Mouse (Mus musculus): ENCODE results near the gene Tnp2. TPM values are rescaled to one million over a fixed set of nuclear protein-coding genes. Genes with fewer than 3 reads are reported as not detected.
A peak's percentile ranks its signal among the peaks of the same experiment; 100 is the strongest.

Gene Tnp2
- polyA plus RNA-seq, 1 experiment from 2014 or later = not detected

DNA sequence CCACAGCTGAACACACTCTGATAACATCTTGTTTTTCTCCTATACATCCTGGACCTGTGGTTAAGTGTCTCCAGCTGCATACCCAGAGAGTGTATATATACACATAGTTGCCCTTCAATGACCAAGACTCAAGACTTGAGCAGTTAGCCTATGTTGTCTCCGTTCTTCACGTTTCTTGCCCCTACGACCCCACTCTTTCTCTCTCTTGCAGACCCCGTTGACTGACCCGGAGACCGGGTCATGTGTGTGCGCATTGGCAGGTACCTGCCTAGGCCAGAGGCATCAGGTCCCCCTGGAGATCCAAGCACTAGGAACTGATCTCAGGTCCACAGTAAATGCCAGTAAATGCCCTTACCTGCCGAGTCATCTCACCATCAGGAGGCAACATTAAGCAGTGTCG is 38.8 kb upstream of the Tnp2 start:
- WGBS = 87% methylated on average over 9 of the region's 9 CpGs
- H3K4me1 ChIP-seq (ENCODE audit: control insufficient read depth, insufficient read depth, low read length) = no peaks in the 10 kb centered on the region
- no peak for ATAC-seq (ENCODE audit: low read depth)

DNA sequence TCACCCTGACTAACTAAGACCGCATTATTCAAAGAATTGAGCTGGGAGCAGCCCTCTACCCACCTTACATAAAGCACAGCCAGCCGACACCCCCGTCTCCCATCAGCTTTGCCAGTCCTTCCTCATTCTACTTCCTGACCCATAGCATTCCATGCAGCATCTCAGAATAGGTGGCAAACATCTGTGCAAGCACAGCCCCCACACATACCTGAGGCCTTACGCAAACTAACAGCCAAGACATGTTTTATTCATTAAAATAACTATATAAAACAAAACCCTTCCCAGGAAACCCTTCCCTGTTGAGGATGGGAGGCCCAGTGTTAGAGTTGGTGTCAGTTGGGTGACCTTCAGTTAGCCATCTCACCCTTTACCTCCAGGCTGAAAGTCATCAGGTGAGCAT is 37.4 kb upstream of the Tnp2 start:
- H3K36me3 ChIP-seq (ENCODE audit: control insufficient read depth, insufficient read depth, low read length) = no peaks in the 10 kb centered on the region
- H3K9me3 ChIP-seq (ENCODE audit: control insufficient read depth, low read length) = 0 out of 2 replicates have a peak, but pooled peaks cover 3% of the 10 kb centered on the region
- H3K27me3 ChIP-seq (replicated peaks; ENCODE audit: control insufficient read depth, insufficient read depth, low read length) = no peaks in the 10 kb centered on the region
- WGBS = 62% methylated on average over 4 of the region's 4 CpGs
- DNase-seq (ENCODE audit: low spot score) (no peak), ATAC-seq (ENCODE audit: low read depth) (no peak)
- no peak overlapping the region for H3K4me3 ChIP-seq (ENCODE audit: low read depth, low read length)
- H3K27ac ChIP-seq (replicated peaks; ENCODE audit: low read depth, low read length) = no peak overlapping the region
- H3K9ac ChIP-seq (ENCODE audit: low read depth, low read length) = no peak overlapping the region
- H3K4me2 ChIP-seq (ENCODE audit: low read depth, low read length) = no peak overlapping the region
- H3K4me1 ChIP-seq (ENCODE audit: control insufficient read depth, insufficient read depth, low read length) = no peaks in the 10 kb centered on the region

More for the DNA sequence above, 38.8 kb upstream of the Tnp2 start:
- Histone ChIP-seq H3K27ac (replicated peaks; ENCODE audit: low read depth, low read length) (no peak overlapping the region), H3K27me3 (replicated peaks; ENCODE audit: control insufficient read depth, insufficient read depth, low read length) (no peaks in the 10 kb centered on the region), H3K36me3 (ENCODE audit: control insufficient read depth, insufficient read depth, low read length) (no peaks in the 10 kb centered on the region), H3K9me3 (ENCODE audit: control insufficient read depth, low read length) (0 out of 2 replicates have a peak, but pooled peaks cover 3% of the 10 kb centered on the region), H3K4me2 (ENCODE audit: low read depth, low read length) (no peak overlapping the region), H3K4me3 (ENCODE audit: low read depth, low read length) (no peak overlapping the region), H3K9ac (ENCODE audit: low read depth, low read length) (no peak overlapping the region)
- no peak for DNase-seq (ENCODE audit: low spot score)

DNA sequence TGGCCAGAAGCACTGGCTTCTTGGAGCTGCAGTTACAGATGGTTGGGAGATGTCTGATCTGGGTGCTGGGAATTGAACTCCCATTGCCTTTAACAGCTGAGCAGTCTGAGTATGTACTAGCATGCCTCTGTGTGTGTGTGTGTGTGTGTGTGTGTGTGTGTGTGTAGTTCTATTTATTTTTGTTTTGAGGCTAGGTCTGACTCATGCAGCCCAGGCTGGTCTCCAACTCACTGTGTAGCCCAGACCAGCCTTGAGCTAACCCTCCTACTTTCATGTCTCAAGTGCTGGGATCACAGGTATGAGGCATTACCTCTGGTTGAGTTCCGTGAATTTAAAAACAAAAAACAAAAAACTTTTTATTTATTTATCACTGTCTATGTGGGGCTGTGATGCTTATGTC is 36.1 kb upstream of the Tnp2 start:
- no peaks in the 10 kb centered on the region for H3K4me1 ChIP-seq (ENCODE audit: control insufficient read depth, insufficient read depth, low read length)
- H3K27ac ChIP-seq (replicated peaks; ENCODE audit: low read depth, low read length) = no peak overlapping the region
- H3K4me2 ChIP-seq (ENCODE audit: low read depth, low read length) = no peak overlapping the region

DNA sequence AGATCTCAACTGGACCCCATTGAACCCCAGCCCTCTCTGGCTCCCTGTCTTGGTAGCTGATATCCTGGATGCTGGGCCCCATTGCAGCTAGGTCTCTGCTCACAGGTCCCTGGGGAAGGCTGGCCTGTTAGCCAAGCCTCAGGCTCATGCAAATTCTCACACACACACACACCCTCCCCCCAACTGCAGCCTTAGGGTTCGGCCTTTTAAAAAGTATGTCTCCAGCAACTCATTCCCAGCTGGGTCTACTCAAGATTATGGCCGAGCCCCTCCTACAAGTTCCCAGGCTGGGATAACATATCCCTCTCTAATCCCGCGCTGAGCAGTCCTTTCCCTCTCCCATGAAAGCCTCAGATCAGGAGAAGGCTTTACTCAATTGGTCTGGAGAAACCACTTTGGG is 32.9 kb upstream of the Tnp2 start:
- no peak overlapping the region for H3K4me2 ChIP-seq (ENCODE audit: low read depth, low read length)
- no peak overlapping the region for H3K27ac ChIP-seq (replicated peaks; ENCODE audit: low read depth, low read length)
- no peak overlapping the region for H3K4me3 ChIP-seq (ENCODE audit: low read depth, low read length)
- H3K27me3 ChIP-seq (replicated peaks; ENCODE audit: control insufficient read depth, insufficient read depth, low read length) = no peaks in the 10 kb centered on the region
- H3K9ac ChIP-seq (ENCODE audit: low read depth, low read length) = no peak overlapping the region
- 46% methylated on average over 4 of the region's 4 CpGs for WGBS
- H3K36me3 ChIP-seq (ENCODE audit: control insufficient read depth, insufficient read depth, low read length) = no peaks in the 10 kb centered on the region
- DNase-seq (ENCODE audit: low spot score) (no peak), ATAC-seq (ENCODE audit: low read depth) (0 out of 2 replicates have a peak, but pooled peaks have one; percentile 37)
- H3K9me3 ChIP-seq (ENCODE audit: control insufficient read depth, low read length) = 0 out of 2 replicates have a peak, but pooled peaks cover 3% of the 10 kb centered on the region
- no peaks in the 10 kb centered on the region for H3K4me1 ChIP-seq (ENCODE audit: control insufficient read depth, insufficient read depth, low read length)

More for the DNA sequence above, 36.1 kb upstream of the Tnp2 start:
- H3K9me3 ChIP-seq (ENCODE audit: control insufficient read depth, low read length) = 0 out of 2 replicates have a peak, but pooled peaks cover 3% of the 10 kb centered on the region
- WGBS = 90% methylated on average over 1 of the region's 1 CpGs
- H3K27me3 ChIP-seq (replicated peaks; ENCODE audit: control insufficient read depth, insufficient read depth, low read length) = no peaks in the 10 kb centered on the region
- no peak overlapping the region for H3K4me3 ChIP-seq (ENCODE audit: low read depth, low read length)
- H3K9ac ChIP-seq (ENCODE audit: low read depth, low read length) = no peak overlapping the region
- no peak for DNase-seq (ENCODE audit: low spot score)
- ATAC-seq (ENCODE audit: low read depth) = no peak
- no peaks in the 10 kb centered on the region for H3K36me3 ChIP-seq (ENCODE audit: control insufficient read depth, insufficient read depth, low read length)

DNA sequence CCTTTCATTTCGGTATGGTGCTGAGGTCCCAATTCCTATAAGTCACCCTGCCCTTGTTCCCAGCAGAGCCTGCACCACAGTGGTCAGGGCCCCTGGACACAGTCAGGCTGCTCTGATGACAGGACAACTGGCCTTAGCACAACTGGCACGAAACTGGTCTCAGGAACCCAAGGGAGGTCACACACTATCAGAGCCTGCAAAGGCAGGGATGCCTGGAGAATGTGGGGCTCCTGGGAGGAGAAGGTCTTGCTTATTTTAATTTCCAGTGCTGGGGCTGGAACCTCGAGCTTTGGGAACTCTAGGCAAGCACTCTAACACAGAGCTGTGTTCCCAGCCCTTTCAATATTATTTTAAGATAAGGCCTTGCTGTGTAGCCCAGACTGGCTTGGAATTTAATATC is 31.5 kb upstream of the Tnp2 start:
- WGBS = 72% methylated on average over 3 of the region's 3 CpGs
- H3K4me3 ChIP-seq (ENCODE audit: low read depth, low read length) = no peak overlapping the region
- no peaks in the 10 kb centered on the region for H3K27me3 ChIP-seq (replicated peaks; ENCODE audit: control insufficient read depth, insufficient read depth, low read length)
- H3K36me3 ChIP-seq (ENCODE audit: control insufficient read depth, insufficient read depth, low read length) = no peaks in the 10 kb centered on the region
- H3K9ac ChIP-seq (ENCODE audit: low read depth, low read length) = no peak overlapping the region
- ATAC-seq (ENCODE audit: low read depth) (no peak), DNase-seq (ENCODE audit: low spot score) (no peak)
- no peaks in the 10 kb centered on the region for H3K4me1 ChIP-seq (ENCODE audit: control insufficient read depth, insufficient read depth, low read length)
- H3K27ac ChIP-seq (replicated peaks; ENCODE audit: low read depth, low read length) = no peak overlapping the region
- no peak overlapping the region for H3K4me2 ChIP-seq (ENCODE audit: low read depth, low read length)
- 0 out of 2 replicates have a peak, but pooled peaks cover 3% of the 10 kb centered on the region for H3K9me3 ChIP-seq (ENCODE audit: control insufficient read depth, low read length)

DNA sequence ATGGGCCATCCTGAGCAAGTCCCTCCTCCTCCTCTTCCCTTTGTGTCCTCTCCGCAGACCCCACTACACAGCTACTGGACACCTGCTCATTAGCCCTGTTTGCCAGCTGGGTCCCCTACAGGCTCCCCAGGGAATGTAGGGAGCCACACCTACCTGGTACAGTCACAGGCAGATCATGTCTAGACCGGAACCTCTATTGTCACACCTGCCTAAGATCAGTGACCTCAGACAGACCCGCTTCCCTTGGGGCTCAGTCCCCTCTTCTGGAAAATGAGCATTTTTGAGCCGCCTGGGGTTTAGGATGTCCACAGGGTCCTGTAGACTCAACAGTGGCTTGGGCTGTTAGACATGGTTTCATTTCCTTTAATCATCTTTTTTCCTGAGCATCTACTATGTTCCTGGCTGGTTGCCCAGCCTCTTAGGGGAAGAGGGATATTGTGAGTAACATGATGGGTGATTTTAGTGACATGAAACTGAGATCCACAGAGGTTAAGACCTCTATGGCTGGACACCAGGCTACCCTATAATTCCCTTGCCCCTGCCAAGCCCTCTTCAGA is 30.2 kb upstream of the Tnp2 start:
- Histone ChIP-seq H3K4me2 (ENCODE audit: low read depth, low read length) (no peak overlapping the region), H3K36me3 (ENCODE audit: control insufficient read depth, insufficient read depth, low read length) (no peaks in the 10 kb centered on the region), H3K27me3 (replicated peaks; ENCODE audit: control insufficient read depth, insufficient read depth, low read length) (no peaks in the 10 kb centered on the region), H3K9ac (ENCODE audit: low read depth, low read length) (no peak overlapping the region), H3K27ac (replicated peaks; ENCODE audit: low read depth, low read length) (no peak overlapping the region), H3K9me3 (ENCODE audit: control insufficient read depth, low read length) (0 out of 2 replicates have a peak, but pooled peaks cover 3% of the 10 kb centered on the region), H3K4me1 (ENCODE audit: control insufficient read depth, insufficient read depth, low read length) (no peaks in the 10 kb centered on the region), H3K4me3 (ENCODE audit: low read depth, low read length) (no peak overlapping the region)
- ATAC-seq (ENCODE audit: low read depth) (no peak), DNase-seq (ENCODE audit: low spot score) (no peak)
- whole genome bisulfite sequencing = 76% methylated on average over 4 of the region's 4 CpGs

DNA sequence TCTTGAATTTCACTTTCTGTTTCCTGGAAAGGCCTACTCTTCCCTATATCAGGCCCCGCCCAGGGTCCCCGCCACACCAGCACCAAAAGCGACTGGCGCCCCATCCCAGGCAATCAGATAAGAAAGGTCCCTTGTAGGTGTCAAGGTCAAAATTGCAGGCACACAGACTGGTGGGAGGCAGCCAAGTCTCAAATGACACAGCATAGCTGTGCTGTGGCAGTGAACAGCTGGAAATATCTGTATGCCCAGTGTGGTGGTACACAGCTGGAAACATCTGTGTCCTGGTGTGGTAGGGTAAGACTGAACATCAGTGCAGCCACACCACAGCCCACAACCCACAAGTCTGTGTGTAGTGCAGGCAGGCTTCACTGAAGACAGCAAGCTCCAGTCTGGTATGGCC is 26.4 kb upstream of the Tnp2 start:
- Histone ChIP-seq H3K4me3 (ENCODE audit: low read depth, low read length) (no peak overlapping the region), H3K9ac (ENCODE audit: low read depth, low read length) (no peak overlapping the region), H3K4me1 (ENCODE audit: control insufficient read depth, insufficient read depth, low read length) (no peaks in the 10 kb centered on the region), H3K36me3 (ENCODE audit: control insufficient read depth, insufficient read depth, low read length) (no peaks in the 10 kb centered on the region), H3K27me3 (replicated peaks; ENCODE audit: control insufficient read depth, insufficient read depth, low read length) (no peaks in the 10 kb centered on the region), H3K9me3 (ENCODE audit: control insufficient read depth, low read length) (no peaks in the 10 kb centered on the region), H3K4me2 (ENCODE audit: low read depth, low read length) (no peak overlapping the region), H3K27ac (replicated peaks; ENCODE audit: low read depth, low read length) (no peak overlapping the region)
- DNase-seq (ENCODE audit: low spot score) = peak; percentile 24
- 75% methylated on average over 4 of the region's 4 CpGs for WGBS
- ATAC-seq (ENCODE audit: low read depth) = peak; percentile 57; the same call in 1 of the 2 replicates

DNA sequence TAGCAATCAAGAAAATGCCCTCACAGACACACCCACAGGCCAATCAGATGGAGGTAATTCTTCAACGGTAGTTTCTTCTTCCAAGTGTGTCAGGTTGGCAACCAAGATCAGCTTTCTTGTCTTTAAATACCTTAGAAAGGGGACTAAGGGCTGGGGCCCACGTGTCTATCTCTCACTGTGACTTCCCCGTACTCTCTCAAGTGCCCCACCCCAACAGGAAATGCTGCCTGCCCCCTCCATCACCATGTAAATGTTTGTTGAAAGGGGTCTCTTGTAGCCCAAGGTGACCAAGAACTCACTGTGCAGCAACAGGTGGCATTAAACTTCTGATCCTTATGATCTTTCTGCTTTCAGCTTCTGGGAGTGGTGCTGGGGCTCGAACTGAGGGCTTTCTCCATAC is 25.3 kb upstream of the Tnp2 start:
- Histone ChIP-seq H3K27me3 (replicated peaks; ENCODE audit: control insufficient read depth, insufficient read depth, low read length) (no peaks in the 10 kb centered on the region), H3K4me3 (ENCODE audit: low read depth, low read length) (no peak overlapping the region), H3K9me3 (ENCODE audit: control insufficient read depth, low read length) (no peaks in the 10 kb centered on the region), H3K4me2 (ENCODE audit: low read depth, low read length) (no peak overlapping the region), H3K4me1 (ENCODE audit: control insufficient read depth, insufficient read depth, low read length) (no peaks in the 10 kb centered on the region), H3K9ac (ENCODE audit: low read depth, low read length) (no peak overlapping the region), H3K36me3 (ENCODE audit: control insufficient read depth, insufficient read depth, low read length) (no peaks in the 10 kb centered on the region), H3K27ac (replicated peaks; ENCODE audit: low read depth, low read length) (no peak overlapping the region)
- no peak for DNase-seq (ENCODE audit: low spot score)
- no peak for ATAC-seq (ENCODE audit: low read depth)
- 80% methylated on average over 4 of the region's 4 CpGs for WGBS

DNA sequence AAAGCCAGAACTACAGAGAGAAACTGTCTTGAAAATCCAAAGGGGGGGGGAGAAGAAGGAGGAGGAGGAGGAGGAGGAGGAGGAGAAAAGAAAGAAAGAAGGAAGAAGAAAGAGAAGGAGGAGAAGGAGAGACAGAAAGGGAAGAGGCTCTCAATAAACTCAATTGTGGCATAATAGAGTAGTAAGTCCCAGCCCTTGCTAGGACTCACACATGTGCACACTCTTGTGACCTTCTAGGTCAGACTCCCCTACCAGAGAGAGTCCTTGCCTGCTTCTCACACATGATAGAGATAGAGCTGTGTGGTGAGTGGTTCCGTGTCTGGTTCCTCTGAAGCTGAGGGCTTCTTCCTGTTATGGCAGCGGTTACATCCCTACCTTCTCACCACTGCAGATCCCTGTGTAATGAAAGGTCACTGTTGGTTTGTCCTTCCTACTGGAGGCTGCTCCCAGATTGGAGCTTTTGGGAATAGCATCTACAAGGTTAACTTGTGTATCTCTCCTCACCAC is 24.5 kb upstream of the Tnp2 start, which contains the start of gene Gm11172:
Gene Gm11172 (plus strand): TSS at position 51 of the 507 bp plus-strand sequence.
- Histone ChIP-seq H3K4me2 (ENCODE audit: low read depth, low read length) (no peak within 1 kb of the TSS), H3K27ac (replicated peaks; ENCODE audit: low read depth, low read length) (no peak within 1 kb of the TSS), H3K9ac (ENCODE audit: low read depth, low read length) (no peak within 1 kb of the TSS), H3K9me3 (ENCODE audit: control insufficient read depth, low read length) (no peaks in the 10 kb centered on the region), H3K36me3 (ENCODE audit: control insufficient read depth, insufficient read depth, low read length) (no peaks in the 10 kb centered on the region), H3K4me3 (ENCODE audit: low read depth, low read length) (no peak within 1 kb of the TSS), H3K27me3 (replicated peaks; ENCODE audit: control insufficient read depth, insufficient read depth, low read length) (no peaks in the 10 kb centered on the region), H3K4me1 (ENCODE audit: control insufficient read depth, insufficient read depth, low read length) (no peaks in the 10 kb centered on the region)
- no peak for DNase-seq (ENCODE audit: low spot score)
- ATAC-seq (ENCODE audit: low read depth) = no peak
- 85% methylated on average over 2 of the region's 2 CpGs for WGBS

Data from embryonic facial prominence, embryonic 14.5 days (tissue).